Mouse (Mus musculus) 3134 (cell line): ENCODE measurements around the gene Hapln1.

Experiments used
- DNase-seq: peaks from one replicate; pipeline ENCODE4 v3.0.0-alpha.2; 2011; ENCODE audit warnings: low spot score; ENCODE audit not compliant: insufficient read length; ENCODE audit errors: extremely low read depth

The Hapln1 gene

GRCm38 (mm10) chr13:89539205-89539886 is at the start of gene Hapln1:
Gene Hapln1, plus strand, starts transcription at chr13:89539796.
- no peak for DNase-seq

- no peak for DNase-seq
These were observed 46.4 kb upstream of the Hapln1 start for GRCm38 (mm10) chr13:89493169-89493568.

DNA sequence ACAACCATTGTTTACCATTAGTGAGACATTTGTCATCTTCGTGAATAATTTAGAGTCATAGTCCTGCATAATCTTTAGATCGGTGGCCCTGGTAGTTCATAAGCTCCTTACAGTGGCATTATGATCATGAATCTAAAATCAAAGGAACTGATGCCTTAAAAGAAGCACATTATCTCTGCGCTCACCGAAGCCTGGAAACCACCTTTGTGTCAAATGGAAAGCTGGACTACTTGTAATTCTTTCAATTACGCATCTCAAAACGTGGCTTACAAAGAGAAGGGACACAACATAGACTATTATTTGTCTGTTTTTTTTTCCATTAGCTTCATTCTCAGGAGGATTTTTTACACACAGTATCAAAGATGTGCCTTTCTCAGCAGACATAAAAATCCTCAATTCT is 45.9 kb upstream of the Hapln1 start:
- DNase-seq = no peak

DNA sequence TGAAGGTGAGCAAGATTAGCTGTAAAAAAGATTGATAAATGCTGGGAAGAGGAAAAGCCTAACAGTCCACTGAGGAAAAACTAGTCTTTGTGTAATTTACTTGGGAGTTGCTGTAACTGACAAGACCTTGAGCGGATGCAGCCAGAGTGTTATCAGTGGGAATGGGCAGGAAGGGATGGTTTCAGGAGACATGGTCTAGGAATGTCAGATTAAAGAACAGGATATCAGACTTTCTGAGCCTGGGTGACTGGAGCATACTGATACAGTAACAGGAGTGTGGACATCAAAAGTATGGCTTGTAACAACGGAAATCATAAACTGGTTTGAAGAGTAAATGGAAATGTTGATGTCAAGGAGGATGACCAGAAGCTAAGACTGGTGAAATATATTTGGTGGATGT is 43.0 kb upstream of the Hapln1 start:
- no peak for DNase-seq

- no peak for DNase-seq
These were observed 40.2 kb upstream of the Hapln1 start for GRCm38 (mm10) chr13:89499419-89499818.

DNA sequence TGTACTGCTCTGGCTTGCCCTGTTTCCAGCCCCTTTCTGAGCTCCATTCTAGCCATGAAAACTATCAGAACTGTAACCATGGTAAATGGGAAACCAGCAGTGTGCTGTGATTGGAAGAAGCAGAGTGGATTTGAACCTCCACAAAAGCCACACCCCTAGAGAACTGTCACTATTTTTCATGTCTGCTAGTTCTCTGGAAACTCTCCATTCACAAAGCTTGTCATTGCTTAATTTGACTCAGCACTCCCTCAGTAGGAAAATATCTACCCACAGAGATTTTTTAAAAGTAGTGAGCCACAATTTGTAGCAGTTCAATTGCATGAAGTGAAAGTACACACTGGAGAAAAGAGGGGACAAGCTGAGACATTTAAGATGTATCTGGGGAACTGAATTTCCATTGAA is 18.1 kb upstream of the Hapln1 start:
- no peak for DNase-seq

DNA sequence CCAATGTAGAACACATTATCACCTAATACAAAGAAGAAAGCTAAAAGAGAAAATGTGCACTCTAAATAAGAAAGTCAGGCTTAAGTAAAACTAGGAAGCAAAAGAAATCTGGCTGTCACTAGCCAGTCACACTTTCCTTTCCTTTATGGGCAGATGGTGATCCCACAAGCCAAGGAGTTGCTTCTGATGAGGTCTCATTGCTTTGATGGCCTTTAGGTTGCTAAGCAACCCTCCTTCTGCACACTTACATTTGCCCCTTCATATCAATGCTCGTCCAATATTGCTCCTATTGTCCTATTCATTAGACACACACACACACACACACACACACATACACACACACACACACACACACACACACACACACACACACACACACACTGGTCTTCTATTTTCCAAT is 10.9 kb upstream of the Hapln1 start:
- DNase-seq = no peak

DNA sequence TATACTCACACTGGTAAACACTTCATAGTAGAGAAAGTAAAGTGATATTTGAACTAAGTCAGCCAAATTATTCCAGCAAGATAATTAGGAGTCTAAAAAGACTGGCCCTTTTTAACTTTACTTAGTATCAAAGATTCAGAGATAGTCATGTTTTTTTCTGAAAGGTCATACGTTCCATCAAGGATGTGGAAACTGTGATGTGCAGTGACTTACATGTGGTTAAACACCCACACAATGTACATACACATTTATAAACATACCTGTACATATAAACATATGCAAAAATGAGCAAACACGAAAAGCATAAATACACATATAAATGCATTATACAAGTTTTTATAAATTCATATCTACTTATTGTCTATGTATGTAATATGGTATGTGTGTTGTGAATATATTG is 9.2 kb upstream of the Hapln1 start:
- no peak for DNase-seq

DNA sequence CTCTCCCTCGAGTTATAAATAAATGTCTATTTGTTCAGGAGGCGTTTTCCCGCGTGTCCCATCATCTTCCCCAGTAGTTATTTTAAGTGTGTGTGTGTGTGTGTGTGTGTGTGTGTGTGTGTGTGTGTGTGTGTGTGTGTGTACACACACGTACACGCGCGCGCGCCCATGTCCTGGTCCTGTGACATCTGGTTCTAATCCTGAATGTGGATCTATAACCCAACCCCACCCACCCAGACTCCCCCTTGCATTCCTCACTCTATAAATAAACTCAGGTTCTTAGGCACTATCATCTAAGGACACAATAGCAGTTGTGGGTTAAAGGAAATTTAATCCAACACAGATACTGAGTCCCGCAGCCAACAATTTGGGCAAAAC is 280 bp downstream of the Hapln1 start:
- no peak for DNase-seq

- no peak for DNase-seq
These were observed 846 bp downstream of the Hapln1 start for GRCm38 (mm10) chr13:89540301-89540982.

GRCm38 (mm10) chr13:89543003-89543402 is 3.4 kb downstream of the Hapln1 start:
- no peak for DNase-seq

GRCm38 (mm10) chr13:89548203-89548740 is 8.7 kb downstream of the Hapln1 start:
- no peak for DNase-seq

GRCm38 (mm10) chr13:89549507-89549906 is 9.9 kb downstream of the Hapln1 start:
- no peak for DNase-seq

DNA sequence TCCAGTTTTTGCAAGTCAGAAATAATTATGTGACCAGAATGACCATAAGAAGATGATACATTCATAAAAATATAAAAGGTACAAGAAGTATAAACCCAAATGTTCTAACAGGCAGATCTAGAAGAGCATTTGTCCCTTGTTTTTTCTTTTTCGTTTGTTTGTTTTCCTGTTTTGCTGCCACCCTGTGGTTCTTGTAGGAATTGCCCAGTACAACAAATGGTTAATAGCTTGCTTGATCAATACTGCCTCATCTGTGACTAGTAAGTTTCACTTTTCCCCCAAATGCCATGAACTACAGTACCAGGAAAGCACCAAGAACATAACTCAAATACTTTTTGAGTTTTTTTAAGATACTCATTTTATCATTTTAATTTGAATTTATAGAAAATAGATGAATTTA is 11.9 kb downstream of the Hapln1 start:
- no peak for DNase-seq

DNA sequence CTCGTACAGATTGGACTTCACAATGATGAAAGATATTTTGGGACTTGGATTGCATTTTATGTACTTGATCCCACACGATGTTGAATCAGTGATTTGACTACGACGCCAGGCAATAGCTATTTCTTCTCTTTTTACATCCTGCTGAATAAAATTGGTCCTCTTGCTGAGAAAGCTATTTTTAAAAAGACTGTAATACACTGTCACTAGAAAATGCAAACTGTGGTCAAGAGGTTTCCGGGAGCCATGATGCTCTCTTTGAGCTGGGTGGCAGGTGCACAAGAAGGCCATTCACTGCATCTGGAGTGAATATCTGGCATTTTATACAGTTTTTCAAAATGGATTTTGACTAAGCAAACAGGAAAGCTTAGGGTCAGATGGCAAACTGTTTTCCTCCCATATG is 24.9 kb downstream of the Hapln1 start:
- DNase-seq = no peak

- DNase-seq = no peak
These were observed 26.7 kb downstream of the Hapln1 start for GRCm38 (mm10) chr13:89566300-89566699.

DNA sequence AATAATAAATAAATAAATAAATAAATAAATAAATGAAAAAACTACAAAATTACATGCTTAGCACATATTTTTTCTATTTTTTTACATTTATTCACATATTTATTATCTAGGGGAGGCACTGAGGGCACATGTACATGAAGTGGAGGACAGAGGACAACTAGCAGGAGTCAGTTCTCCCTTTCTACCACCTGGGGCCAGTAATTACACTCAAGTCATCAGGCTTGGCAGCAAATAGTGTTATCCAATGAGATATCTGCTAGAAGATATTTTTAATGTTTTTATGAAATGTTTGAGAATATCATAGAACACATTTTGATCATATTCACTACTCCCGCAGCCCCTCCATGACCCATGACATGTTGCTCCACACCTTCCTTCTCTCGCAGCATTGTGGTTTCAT is 39.5 kb downstream of the Hapln1 start:
- DNase-seq = no peak

GRCm38 (mm10) chr13:89583138-89583746 is 43.6 kb downstream of the Hapln1 start:
- no peak for DNase-seq

DNA sequence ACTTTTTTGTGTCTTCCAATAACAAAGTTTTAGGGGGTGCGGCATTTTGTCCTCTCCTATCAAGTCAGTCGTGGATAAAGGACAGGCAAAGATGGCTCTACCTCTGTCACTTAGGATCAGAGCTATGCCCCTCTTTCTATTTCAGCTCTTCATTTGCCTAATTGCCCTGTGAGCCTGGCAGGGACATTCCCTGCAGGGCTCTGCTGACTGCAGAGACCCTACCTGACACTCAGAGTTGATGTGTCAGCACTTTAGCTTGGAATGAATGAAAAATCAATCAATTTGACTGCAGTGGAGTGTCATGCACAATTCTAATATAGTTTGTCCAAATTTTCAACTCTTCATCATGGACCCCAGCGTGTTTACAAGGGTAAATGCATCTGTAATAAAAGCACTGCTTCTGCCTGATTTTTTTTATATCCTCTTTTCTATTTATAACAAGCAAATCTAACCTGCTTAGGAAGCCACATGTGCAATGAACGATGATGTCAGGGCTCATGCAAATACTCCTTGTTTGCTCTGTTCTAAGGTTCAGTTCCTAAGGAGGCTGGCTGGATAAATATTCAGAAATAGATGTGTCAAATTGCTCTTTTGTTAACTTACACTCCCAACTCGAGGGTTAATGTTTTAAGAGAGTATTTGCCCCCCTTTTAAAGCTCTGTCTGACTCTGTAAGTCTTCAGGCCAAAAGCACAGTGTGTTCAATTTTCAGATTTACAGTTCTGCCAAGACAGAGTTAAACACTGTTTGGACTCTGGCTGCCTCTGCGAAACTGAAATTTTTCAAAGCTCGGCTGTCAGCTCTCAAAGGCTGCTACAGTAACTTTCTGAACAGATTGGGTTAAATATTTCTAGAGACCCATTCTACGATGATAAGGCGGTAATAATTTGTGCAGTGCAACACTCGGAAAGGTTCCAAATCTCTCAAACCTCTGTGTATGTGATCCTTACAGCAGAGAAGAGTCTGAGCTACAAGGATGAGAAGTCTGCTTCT is 44.4 kb downstream of the Hapln1 start:
- DNase-seq = no peak

- DNase-seq = no peak
These were observed 45.5 kb downstream of the Hapln1 start for GRCm38 (mm10) chr13:89585144-89585543.

- DNase-seq = no peak
These were observed 55.5 kb downstream of the Hapln1 start for GRCm38 (mm10) chr13:89595105-89595504.
